Comparison of ENCODE assay signal across 14 mouse cellular contexts in the genomic region with DNA sequence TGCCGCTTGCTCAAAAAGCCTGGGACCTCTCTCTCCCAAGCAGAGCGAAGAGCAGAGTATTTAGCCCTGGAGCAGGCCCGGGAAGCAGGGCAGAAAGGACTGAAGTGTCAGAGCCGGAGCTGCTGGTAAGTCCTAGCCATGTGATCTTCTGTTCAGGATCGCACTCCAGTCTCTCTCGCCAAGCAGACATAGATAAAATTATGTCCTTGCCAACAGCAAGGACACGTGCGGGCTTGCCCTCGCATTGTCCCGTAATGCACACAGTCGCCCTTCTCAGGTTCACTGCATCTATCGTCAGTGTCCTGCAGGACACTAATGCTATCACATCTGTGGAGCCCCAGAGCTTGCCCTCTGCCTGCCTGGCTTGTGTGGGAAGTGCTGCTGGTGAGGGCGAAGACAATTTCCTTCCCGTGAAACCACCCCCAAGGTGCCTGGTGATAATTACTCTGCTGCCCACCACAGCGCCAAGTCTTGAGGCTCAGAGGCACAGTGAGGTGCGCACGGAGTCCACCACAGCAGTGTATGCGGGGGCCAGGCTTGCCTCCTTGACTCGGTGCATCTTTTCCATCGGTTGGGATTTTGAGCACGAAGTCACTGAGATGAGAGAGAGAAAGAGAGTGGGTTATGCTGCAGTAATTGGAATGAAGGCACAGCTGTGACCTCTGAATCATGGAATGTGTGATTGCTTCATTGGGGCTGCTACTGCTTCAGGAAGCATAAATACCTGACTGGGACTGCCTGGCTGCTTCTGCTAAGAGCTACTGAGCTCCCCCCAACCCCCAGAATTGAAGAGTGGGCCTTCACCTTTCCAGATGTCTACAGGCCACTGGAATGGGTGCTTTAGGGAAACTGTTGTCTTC. TPM values are rescaled to one million over a fixed set of nuclear protein-coding genes. Genes with fewer than 3 reads are reported as not detected.
DNase-seq lines count a peak whose midpoint lies in the region; ATAC-seq lines count a peak whose summit lies in the region.
"Had no signal": no experiment of that assay in that cellular context is flagged by ENCODE, and none has a peak within 500 bp of the region (broad histone marks: within the 10 kb centered on the region; RNA-seq: fewer than 3 reads in every experiment).

No protein-coding gene starts in this region.

- 83% methylated on average over 21 of the region's 21 CpGs for WGBS in intestine, embryonic 15.5 days
- WGBS in intestine, embryonic 16.5 days: 84% methylated on average over 21 of the region's 21 CpGs
- 80% methylated on average over 21 of the region's 21 CpGs for whole genome bisulfite sequencing in neural tube, embryonic 13.5 days

- H3K9me3 ChIP-seq in intestine, embryonic 15.5 days: no peaks in the 10 kb centered on the region
- no peaks in the 10 kb centered on the region for H3K9me3 ChIP-seq in intestine, embryonic 16.5 days (ENCODE audit: control insufficient read depth, low read length)
- H3K9me3 ChIP-seq in neural tube, embryonic 13.5 days: no peaks in the 10 kb centered on the region
- H3K9me3 ChIP-seq: forebrain, embryonic 15.5 days had no signal

- peak overlapping the region; percentile 6; the same call in 1 of the 2 replicates for H3K9ac ChIP-seq in intestine, embryonic 15.5 days
- H3K9ac ChIP-seq in intestine, embryonic 16.5 days (ENCODE audit: low read depth, low read length): no peak overlapping the region
- no peak overlapping the region for H3K9ac ChIP-seq in neural tube, embryonic 13.5 days
- H3K9ac ChIP-seq: forebrain, embryonic 15.5 days had no signal

- no peaks in the 10 kb centered on the region for H3K4me1 ChIP-seq in intestine, embryonic 15.5 days (replicated peaks)
- H3K4me1 ChIP-seq in intestine, embryonic 16.5 days (ENCODE audit: control insufficient read depth, insufficient read depth, low read length): no peaks in the 10 kb centered on the region; the same call in 1 of the 2 replicates
- peaks cover 25% of the 10 kb centered on the region for H3K4me1 ChIP-seq in neural tube, embryonic 13.5 days (replicated peaks)

- no peak overlapping the region for H3K27ac ChIP-seq in intestine, embryonic 15.5 days
- no peak overlapping the region for H3K27ac ChIP-seq in intestine, embryonic 16.5 days (ENCODE audit: low read length)
- peak overlapping the region; percentile 3; the same call in 1 of the 2 replicates for H3K27ac ChIP-seq in neural tube, embryonic 13.5 days (replicated peaks)
- H3K27ac ChIP-seq: forebrain, embryonic 15.5 days; macrophage had no signal

- no peaks in the 10 kb centered on the region for H3K27me3 ChIP-seq in intestine, embryonic 15.5 days (replicated peaks)
- H3K27me3 ChIP-seq in intestine, embryonic 16.5 days (replicated peaks; ENCODE audit: control insufficient read depth, insufficient read depth, low read length): no peaks in the 10 kb centered on the region
- H3K27me3 ChIP-seq in neural tube, embryonic 13.5 days: no peaks in the 10 kb centered on the region
- H3K27me3 ChIP-seq: forebrain, embryonic 15.5 days had no signal

- no peaks in the 10 kb centered on the region for H3K36me3 ChIP-seq in intestine, embryonic 15.5 days
- H3K36me3 ChIP-seq in intestine, embryonic 16.5 days (ENCODE audit: control insufficient read depth, insufficient read depth, low read length): no peaks in the 10 kb centered on the region
- H3K36me3 ChIP-seq in neural tube, embryonic 13.5 days: no peaks in the 10 kb centered on the region
- H3K36me3 ChIP-seq: forebrain, embryonic 15.5 days had no signal

- ATAC-seq in intestine, embryonic 15.5 days: no peak
- no peak for ATAC-seq in intestine, embryonic 16.5 days
- ATAC-seq in neural tube, embryonic 13.5 days (ENCODE audit: low read depth): no peak
- ATAC-seq: forebrain, embryonic 15.5 days had no signal

- no peak overlapping the region for H3K4me2 ChIP-seq in intestine, embryonic 15.5 days (replicated peaks)
- no peak overlapping the region for H3K4me2 ChIP-seq in intestine, embryonic 16.5 days (ENCODE audit: low read depth, low read length)
- no peak overlapping the region for H3K4me2 ChIP-seq in neural tube, embryonic 13.5 days
- H3K4me2 ChIP-seq: forebrain, embryonic 15.5 days; liver, embryonic 11.5 days had no signal

- no peak overlapping the region for H3K4me3 ChIP-seq in intestine, embryonic 15.5 days (replicated peaks)
- no peak overlapping the region for H3K4me3 ChIP-seq in intestine, embryonic 16.5 days (ENCODE audit: low read length)
- H3K4me3 ChIP-seq in neural tube, embryonic 13.5 days: no peak overlapping the region
- H3K4me3 ChIP-seq: forebrain, embryonic 15.5 days had no signal

- peak; percentile 16 to 57 for DNase-seq in adrenal gland, adult (ENCODE audit: inconsistent age in 2 of 2, low spot score in 1 of 2)
- no peak for DNase-seq in adrenal gland, adult 18-20 months (ENCODE audit: low spot score in 2 of 2)
- DNase-seq in right cerebral cortex, adult 2 months (ENCODE audit: low spot score in 2 of 2): peak; percentile 38 to 47
- no peak for DNase-seq in right cerebral cortex, postnatal 4 days
- no peak for DNase-seq in cerebellum, postnatal 4 days (ENCODE audit: low spot score in 2 of 2)
- DNase-seq: cerebellum, adult 2 months; kidney, adult 11 months; thymus, adult 2 months had no signal

RNA-seq across cellular contexts. Expression of gene Urb2, which starts 59.4 kb away (rescaled TPM):
- total RNA-seq in adrenal gland, adult 18-20 months (2021): 10 to 100 TPM; 12.3 to 14.7 TPM
- polyA plus RNA-seq in intestine, embryonic 15.5 days (2015; fragmentation: Nextera tagmentation; extraction: Ambion mirVana): 3.8 and 4.6 TPM in 2 replicates
- polyA plus RNA-seq in intestine, embryonic 16.5 days (2015; fragmentation: Nextera tagmentation; extraction: Ambion mirVana): 3.9 TPM in 2 replicates
- 3.6 and 3.8 TPM in 2 replicates for polyA plus RNA-seq in neural tube, embryonic 13.5 days (2015; fragmentation: Nextera tagmentation; extraction: Ambion mirVana)

RNA-seq across cellular contexts. Expression of gene Taf5l, which starts 59.5 kb away (rescaled TPM):
- total RNA-seq in adrenal gland, adult 18-20 months (2021): 10 to 100 TPM; 22.3 to 22.7 TPM
- polyA plus RNA-seq in intestine, embryonic 15.5 days (2015; fragmentation: Nextera tagmentation; extraction: Ambion mirVana): 40.0 and 40.6 TPM in 2 replicates
- 27.8 and 32.7 TPM in 2 replicates for polyA plus RNA-seq in intestine, embryonic 16.5 days (2015; fragmentation: Nextera tagmentation; extraction: Ambion mirVana)
- polyA plus RNA-seq in neural tube, embryonic 13.5 days (2015; fragmentation: Nextera tagmentation; extraction: Ambion mirVana): 24.1 and 27.3 TPM in 2 replicates

Comparison
In these comparisons a context has a peak if more than half of its experiments do, and no peak if none do; other contexts are left out.
1. DNase-seq: peak in adrenal gland, adult (2 of 2) and right cerebral cortex, adult 2 months (2 of 2); none in adrenal gland, adult 18-20 months (0 of 2), right cerebral cortex, postnatal 4 days (single experiment) and cerebellum, postnatal 4 days (0 of 2).